Mouse (Mus musculus) liver, embryonic 15.5 days (tissue): Measurements from ENCODE around the gene Ranbp17. TPM values are rescaled to one million over a fixed set of nuclear protein-coding genes. Genes with fewer than 3 reads are reported as not detected.

Source experiments
- ATAC-seq: fragments of 200-750 bp; cut with Nextera tagmentation; 2 replicates; pipeline ENCODE4 v1.8.0; 2017; ENCODE audit warnings: moderate number of reproducible peaks, mild to moderate bottlenecking, moderate library complexity; ENCODE audit not compliant: insufficient read depth
- H3K27ac ChIP-seq: fragments of 300-500 bp; sonication (generic); replicated peaks from 2 replicates; pipeline ENCODE4 v1.5.1; 2015; ENCODE audit warnings: mild to moderate bottlenecking, inconsistent platforms
- H3K27me3 ChIP-seq: fragments of 300-500 bp; sonication (generic); 2 replicates; pipeline ENCODE4 v1.6.1; 2015; ENCODE audit warnings: mild to moderate bottlenecking, inconsistent platforms
- H3K36me3 ChIP-seq: fragments of 300-500 bp; sonication (generic); replicated peaks from 2 replicates; pipeline ENCODE4 v1.6.1; 2015; ENCODE audit warnings: moderate library complexity, mild to moderate bottlenecking, inconsistent platforms
- H3K4me1 ChIP-seq: fragments of 300-500 bp; sonication (generic); replicated peaks from 2 replicates; pipeline ENCODE4 v1.6.1; 2015; ENCODE audit warnings: inconsistent platforms
- H3K4me2 ChIP-seq: fragments of 300-500 bp; sonication (generic); 2 replicates; pipeline ENCODE4 v1.6.1; 2015; ENCODE audit warnings: moderate library complexity, mild to moderate bottlenecking, inconsistent platforms
- H3K4me3 ChIP-seq: fragments of 300-500 bp; sonication (generic); replicated peaks from 2 replicates; pipeline ENCODE4 v1.5.1; 2015; ENCODE audit warnings: mild to moderate bottlenecking, inconsistent platforms
- H3K9ac ChIP-seq: fragments of 300-500 bp; sonication (generic); 2 replicates; pipeline ENCODE4 v1.6.1; 2015; ENCODE audit warnings: moderate library complexity, mild to moderate bottlenecking, inconsistent platforms
- H3K9me3 ChIP-seq: fragments of 300-500 bp; sonication (generic); replicated peaks from 2 replicates; pipeline ENCODE4 v1.6.1; 2016; ENCODE audit warnings: inconsistent platforms
- WGBS: fragments of 180-500 bp; shearing (Covaris S2); methylation state at CpG from one replicate; pipeline ENCODE4 v1.1.7; 2015; ENCODE audit warnings: mixed read lengths; ENCODE audit not compliant: insufficient replicate concordance; 5-methylcytosine and 5-hydroxymethylcytosine counted together
- polyA plus RNA-seq: library from polyadenylated mRNA; unstranded; fragments of >200 nt; fragmentation: Nextera tagmentation; extraction: Ambion mirVana; gene quantifications from 2 replicates; pipeline ENCODE4 v1.2.1, GENCODE M21; 2015

Gene Ranbp17
- 2.4 and 3.0 TPM in 2 replicates for polyA plus RNA-seq

- 0 out of 2 replicates have a peak within 1 kb of the TSS, but pooled peaks have one; percentile 48 for H3K27ac ChIP-seq
- ATAC-seq = peak; percentile 81
- 2% methylated on average over 69 of the region's 72 CpGs for WGBS
These were observed at the start of gene Ranbp17 for GRCm38 (mm10) chr11:33513376-33513991. Gene Ranbp17 (minus strand): TSS chr11:33513746.

GRCm38 (mm10) chr11:33554123-33554522 lies 40.6 kb upstream of the Ranbp17 start:
- no peak overlapping the region for H3K4me3 ChIP-seq
- H3K9me3 ChIP-seq = no peaks in the 10 kb centered on the region
- H3K4me2 ChIP-seq = no peak overlapping the region
- no peak overlapping the region for H3K9ac ChIP-seq
- no peaks in the 10 kb centered on the region for H3K36me3 ChIP-seq
- H3K4me1 ChIP-seq = no peaks in the 10 kb centered on the region
- 62% methylated on average over 8 of the region's 8 CpGs for WGBS
- ATAC-seq = no peak
- H3K27me3 ChIP-seq = no peaks in the 10 kb centered on the region
- H3K27ac ChIP-seq = no peak overlapping the region

More at GRCm38 (mm10) chr11:33513376-33513991, at the start of gene Ranbp17:
- H3K27me3 ChIP-seq = no peaks in the 10 kb centered on the region
- H3K9me3 ChIP-seq = no peaks in the 10 kb centered on the region
- peak within 1 kb of the TSS; percentile 95 for H3K4me2 ChIP-seq
- no peaks in the 10 kb centered on the region for H3K36me3 ChIP-seq
- peak within 1 kb of the TSS; percentile 75 for H3K9ac ChIP-seq
- H3K4me1 ChIP-seq = peaks cover 16% of the 10 kb centered on the region
- peak within 1 kb of the TSS; percentile 81 for H3K4me3 ChIP-seq

- WGBS = 66% methylated on average over 14 of the region's 14 CpGs
- Histone ChIP-seq H3K27me3 (no peaks in the 10 kb centered on the region), H3K4me2 (no peak overlapping the region), H3K4me3 (no peak overlapping the region), H3K9me3 (no peaks in the 10 kb centered on the region), H3K27ac (no peak overlapping the region), H3K36me3 (no peaks in the 10 kb centered on the region), H3K9ac (no peak overlapping the region), H3K4me1 (no peaks in the 10 kb centered on the region)
- ATAC-seq = no peak
These were observed 37.5 kb upstream of the Ranbp17 start for GRCm38 (mm10) chr11:33550861-33551560.

- H3K4me2 ChIP-seq = no peak overlapping the region
- no peaks in the 10 kb centered on the region for H3K27me3 ChIP-seq
- H3K27ac ChIP-seq = no peak overlapping the region
- no peaks in the 10 kb centered on the region for H3K36me3 ChIP-seq
- H3K9ac ChIP-seq = no peak overlapping the region
- H3K4me3 ChIP-seq = no peak overlapping the region
- WGBS = 66% methylated on average over 2 of the region's 2 CpGs
- no peaks in the 10 kb centered on the region for H3K9me3 ChIP-seq
- no peak for ATAC-seq
- no peaks in the 10 kb centered on the region for H3K4me1 ChIP-seq
These were observed 33.8 kb upstream of the Ranbp17 start for GRCm38 (mm10) chr11:33547386-33547785.

GRCm38 (mm10) chr11:33544945-33545344 lies 31.4 kb upstream of the Ranbp17 start:
- H3K27ac ChIP-seq = no peak overlapping the region
- H3K4me2 ChIP-seq = no peak overlapping the region
- no peaks in the 10 kb centered on the region for H3K27me3 ChIP-seq
- no peaks in the 10 kb centered on the region for H3K4me1 ChIP-seq
- H3K36me3 ChIP-seq = no peaks in the 10 kb centered on the region
- no peak overlapping the region for H3K9ac ChIP-seq
- ATAC-seq = no peak
- 82% methylated on average over 2 of the region's 2 CpGs for WGBS
- H3K4me3 ChIP-seq = no peak overlapping the region
- H3K9me3 ChIP-seq = no peaks in the 10 kb centered on the region

- Histone ChIP-seq H3K27me3 (no peaks in the 10 kb centered on the region), H3K9ac (no peak overlapping the region), H3K36me3 (no peaks in the 10 kb centered on the region), H3K4me3 (no peak overlapping the region), H3K9me3 (no peaks in the 10 kb centered on the region), H3K27ac (no peak overlapping the region), H3K4me2 (no peak overlapping the region), H3K4me1 (no peaks in the 10 kb centered on the region)
- WGBS = 57% methylated on average over 11 of the region's 11 CpGs
- ATAC-seq = no peak
These were observed 30.6 kb upstream of the Ranbp17 start for GRCm38 (mm10) chr11:33544121-33544520.

GRCm38 (mm10) chr11:33537390-33538125 lies 24.0 kb upstream of the Ranbp17 start:
- no peak overlapping the region for H3K4me3 ChIP-seq
- no peak for ATAC-seq
- H3K27ac ChIP-seq = no peak overlapping the region
- no peak overlapping the region for H3K4me2 ChIP-seq
- H3K36me3 ChIP-seq = no peaks in the 10 kb centered on the region
- H3K9me3 ChIP-seq = no peaks in the 10 kb centered on the region
- H3K4me1 ChIP-seq = no peaks in the 10 kb centered on the region
- no peaks in the 10 kb centered on the region for H3K27me3 ChIP-seq
- 58% methylated on average over 5 of the region's 5 CpGs for WGBS
- no peak overlapping the region for H3K9ac ChIP-seq

- 55% methylated on average over 3 of the region's 3 CpGs for WGBS
- no peaks in the 10 kb centered on the region for H3K4me1 ChIP-seq
- ATAC-seq = no peak
These were observed 23.1 kb upstream of the Ranbp17 start for GRCm38 (mm10) chr11:33536636-33537035.

GRCm38 (mm10) chr11:33534541-33534940 lies 21.0 kb upstream of the Ranbp17 start:
- H3K27ac ChIP-seq = no peak overlapping the region
- no peaks in the 10 kb centered on the region for H3K4me1 ChIP-seq
- H3K4me3 ChIP-seq = no peak overlapping the region
- no peaks in the 10 kb centered on the region for H3K9me3 ChIP-seq
- H3K27me3 ChIP-seq = no peaks in the 10 kb centered on the region
- no peak overlapping the region for H3K9ac ChIP-seq
- H3K36me3 ChIP-seq = no peaks in the 10 kb centered on the region
- no peak for ATAC-seq
- no peak overlapping the region for H3K4me2 ChIP-seq
- 58% methylated on average over 4 of the region's 4 CpGs for WGBS

More at GRCm38 (mm10) chr11:33536636-33537035, 23.1 kb upstream of the Ranbp17 start:
- Histone ChIP-seq H3K36me3 (no peaks in the 10 kb centered on the region), H3K4me3 (no peak overlapping the region), H3K4me2 (no peak overlapping the region), H3K27ac (no peak overlapping the region), H3K9ac (no peak overlapping the region), H3K9me3 (no peaks in the 10 kb centered on the region), H3K27me3 (no peaks in the 10 kb centered on the region)

- no peaks in the 10 kb centered on the region for H3K9me3 ChIP-seq
- H3K4me2 ChIP-seq = no peak overlapping the region
- H3K36me3 ChIP-seq = no peaks in the 10 kb centered on the region
- no peaks in the 10 kb centered on the region for H3K27me3 ChIP-seq
- H3K4me3 ChIP-seq = no peak overlapping the region
- no peak for ATAC-seq
- WGBS = 37% methylated on average over 3 of the region's 3 CpGs
- H3K9ac ChIP-seq = no peak overlapping the region
- H3K4me1 ChIP-seq = no peaks in the 10 kb centered on the region
- no peak overlapping the region for H3K27ac ChIP-seq
These were observed 20.0 kb upstream of the Ranbp17 start for GRCm38 (mm10) chr11:33533577-33533976.

- ATAC-seq = no peak
- Histone ChIP-seq H3K9me3 (no peaks in the 10 kb centered on the region), H3K27me3 (no peaks in the 10 kb centered on the region), H3K36me3 (no peaks in the 10 kb centered on the region), H3K4me2 (no peak overlapping the region), H3K27ac (no peak overlapping the region), H3K9ac (no peak overlapping the region), H3K4me1 (no peaks in the 10 kb centered on the region), H3K4me3 (no peak overlapping the region)
- WGBS = 21% methylated on average over 2 of the region's 2 CpGs
These were observed 16.0 kb upstream of the Ranbp17 start for GRCm38 (mm10) chr11:33529576-33529975.
